Mouse (Mus musculus): ENCODE data around the gene Foxp3. TPM values are rescaled to one million over a fixed set of nuclear protein-coding genes. Genes with fewer than 3 reads are reported as not detected.
A peak's percentile ranks its signal among the peaks of the same experiment; 100 is the strongest.

Gene Foxp3
- under 1 TPM in 1 of 2 experiments, not detected in 1; 0.21 TPM for total RNA-seq (2021)

DNA sequence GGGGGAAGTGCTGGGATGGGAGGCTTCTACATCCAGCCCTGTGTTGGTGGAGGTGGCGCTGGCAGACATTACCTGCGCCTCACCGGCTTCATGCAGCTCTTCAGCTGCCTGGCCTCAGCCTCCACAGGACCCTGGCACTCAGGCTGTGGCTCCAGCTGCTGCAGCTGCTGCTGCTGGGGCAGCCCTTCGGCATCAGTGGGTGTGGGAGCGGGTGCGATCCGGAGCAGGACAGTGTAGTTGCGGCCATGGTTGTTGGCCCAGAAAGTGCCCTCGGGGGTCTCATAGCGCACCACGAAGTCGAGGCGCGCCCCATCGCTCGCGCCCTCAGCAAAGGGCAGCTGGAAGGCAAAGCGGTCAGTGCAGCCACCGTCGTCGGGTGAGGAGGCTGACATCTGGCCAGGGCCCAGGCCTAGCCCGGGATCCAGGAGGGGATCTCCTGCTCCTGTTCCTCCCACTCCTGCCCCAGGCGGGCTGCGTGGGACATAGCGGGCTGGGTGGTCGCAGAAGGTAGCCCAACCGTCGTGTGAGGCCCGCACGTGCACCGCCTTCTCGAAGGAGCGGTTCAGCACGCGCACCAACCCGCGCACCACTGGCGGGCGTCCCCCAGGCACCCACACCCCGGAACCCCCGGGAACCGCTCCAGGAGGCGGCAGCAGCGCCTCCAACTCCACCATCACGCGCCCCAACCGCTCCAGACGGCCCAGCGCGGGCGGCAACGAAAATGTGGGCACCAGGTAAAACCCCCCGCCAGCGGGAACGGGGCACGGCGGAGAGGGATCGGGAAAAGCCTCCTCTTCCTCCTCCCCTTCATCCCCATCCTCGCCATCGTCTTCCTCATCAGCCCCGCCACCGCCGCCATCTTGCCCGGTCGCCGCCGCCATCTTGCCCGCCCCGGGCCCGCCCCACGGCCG, at the start of gene Foxp3:
Gene Foxp3, plus strand, starts transcription at position 469 of the 911 bp plus-strand sequence.
- DNase-seq (ENCODE audit: extremely low spot score in 1 of 2, low spot score in 1 of 2): peak in 1 of 2 experiments; percentile 36

DNA sequence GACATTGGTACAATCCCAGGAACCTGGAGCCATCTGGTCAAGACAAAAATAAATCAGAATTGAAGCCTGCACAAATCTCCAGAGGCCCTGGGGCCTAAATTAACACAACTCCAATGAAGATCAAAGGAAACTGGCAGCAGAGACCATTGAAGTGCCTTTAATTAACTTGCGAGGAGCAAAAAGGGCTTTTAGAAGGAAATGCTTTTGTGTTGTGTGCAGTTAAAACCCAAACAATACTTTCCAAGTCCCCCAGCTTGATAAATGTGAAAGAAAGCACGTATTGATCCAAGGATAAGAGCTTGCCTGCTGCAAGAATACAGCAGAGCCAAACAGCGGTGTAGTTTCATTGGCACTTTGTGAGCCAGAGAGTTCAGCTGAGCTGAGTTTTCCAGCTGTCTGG, 48.5 kb upstream of the Foxp3 start:
- DNase-seq (ENCODE audit: extremely low spot score in 1 of 2, low spot score in 1 of 2): no peak

DNA sequence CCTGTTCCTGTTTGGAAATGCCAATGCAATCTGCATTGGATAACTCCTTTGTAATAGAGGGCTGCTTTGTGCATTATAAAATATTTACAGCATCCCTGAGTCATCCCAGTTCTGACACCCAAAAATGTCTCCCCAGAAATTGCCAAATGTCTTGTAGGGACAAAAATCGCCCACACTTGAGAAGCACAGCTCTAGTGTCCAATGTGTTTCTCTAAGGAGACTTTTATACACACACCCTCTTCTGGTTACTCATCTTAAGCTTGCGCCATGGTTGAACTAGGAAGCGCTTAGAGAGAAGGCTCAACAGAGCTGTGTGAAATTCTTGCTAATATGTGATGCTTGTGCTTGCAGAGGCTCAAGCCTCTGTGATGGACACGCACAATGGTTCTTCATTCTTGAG, 20.0 kb upstream of the Foxp3 start:
- DNase-seq (ENCODE audit: extremely low spot score in 1 of 2, low spot score in 1 of 2): no peak

DNA sequence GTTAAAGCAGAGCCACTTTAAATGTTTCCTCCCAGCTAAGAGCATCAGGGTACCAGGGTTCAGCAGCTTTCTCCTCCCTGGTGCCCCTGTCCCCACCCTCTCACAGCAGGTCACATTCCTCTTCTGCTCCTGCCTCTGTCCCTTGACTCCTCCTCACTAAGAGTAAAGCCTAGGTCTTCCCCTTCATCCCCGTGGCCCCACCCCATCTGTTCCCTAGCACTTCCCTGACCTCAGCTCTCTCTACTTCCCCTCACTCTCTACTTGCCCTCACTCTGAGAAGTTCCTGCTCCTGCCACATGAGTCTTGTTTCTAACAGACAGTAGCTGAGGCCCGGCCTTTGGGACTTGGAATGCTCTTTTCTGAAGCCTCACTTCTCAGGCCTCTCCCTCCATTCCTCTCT, 10.4 kb upstream of the Foxp3 start:
- DNase-seq (ENCODE audit: extremely low spot score in 1 of 2, low spot score in 1 of 2): no peak

DNA sequence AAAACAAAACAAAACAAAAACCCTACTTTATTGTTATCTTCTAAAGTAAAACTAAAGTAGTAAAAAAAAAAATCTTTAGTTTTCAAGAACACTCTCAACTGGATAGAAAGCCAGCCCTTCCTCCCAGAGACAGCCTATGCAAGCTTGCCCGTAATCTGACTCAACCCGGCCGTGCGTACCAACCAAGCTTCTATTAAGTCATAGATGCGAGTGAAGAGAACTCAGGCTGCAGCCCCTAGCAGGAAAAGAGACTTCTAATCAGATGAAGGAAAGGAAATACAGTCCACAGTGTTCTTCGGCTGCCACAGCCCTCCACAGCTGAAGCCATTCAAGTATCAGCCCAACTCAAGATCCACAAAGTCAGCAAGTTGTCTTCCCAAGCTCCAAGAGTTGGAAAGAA, 7.1 kb upstream of the Foxp3 start:
- DNase-seq (ENCODE audit: extremely low spot score in 1 of 2, low spot score in 1 of 2): no peak

DNA sequence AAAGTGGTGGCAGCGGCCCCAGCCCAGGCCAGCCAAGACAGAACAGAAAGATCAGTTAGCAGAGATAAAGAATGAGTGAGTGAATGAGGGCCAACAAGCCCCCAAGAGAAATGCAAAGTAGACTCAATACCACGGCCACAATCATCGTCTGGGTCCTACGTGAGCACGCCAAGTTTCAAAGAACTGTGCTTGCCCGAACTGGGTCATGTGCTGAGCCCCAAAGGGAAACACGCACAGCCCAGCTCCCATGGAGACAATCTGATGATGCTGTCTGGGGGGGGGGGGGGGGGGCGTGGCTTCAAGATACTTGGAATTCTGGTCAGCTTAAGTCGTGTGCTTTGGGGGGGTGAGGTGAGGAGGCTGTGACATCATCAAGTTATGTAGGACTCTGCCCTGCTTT, 6.0 kb upstream of the Foxp3 start:
- no peak for DNase-seq (ENCODE audit: extremely low spot score in 1 of 2, low spot score in 1 of 2)

DNA sequence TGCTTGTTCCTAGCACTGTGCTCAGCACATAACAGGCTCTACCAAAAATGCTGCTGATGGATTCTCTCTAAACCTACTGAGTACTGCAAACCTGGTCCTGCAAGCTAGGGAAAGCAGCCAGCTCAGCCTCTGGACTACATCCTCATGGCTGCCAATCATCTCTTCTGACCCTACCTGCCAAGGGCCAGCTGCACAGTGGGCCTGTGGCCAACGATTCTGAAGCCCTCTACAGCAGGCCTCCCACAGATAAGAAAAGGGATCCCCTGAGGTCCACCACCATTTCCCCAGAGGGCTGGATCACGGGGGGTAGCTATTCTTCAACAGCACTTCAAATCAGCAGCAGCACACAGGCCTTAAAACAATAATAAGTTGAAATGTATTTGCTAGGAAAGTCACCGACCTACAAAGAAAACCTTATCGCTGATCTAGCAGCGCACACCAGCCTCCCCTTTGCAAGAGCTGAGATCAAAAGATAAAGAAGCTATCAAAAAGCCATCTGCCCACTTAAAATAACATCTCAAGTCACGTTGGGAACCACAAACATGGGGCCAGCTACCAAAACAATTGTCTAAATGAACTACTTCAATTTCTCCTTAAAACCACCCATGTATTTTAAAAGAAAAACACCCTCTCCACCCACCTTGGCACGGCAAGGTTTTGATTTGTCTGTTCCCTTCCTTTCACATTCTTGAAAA, 2.8 kb upstream of the Foxp3 start:
- DNase-seq (ENCODE audit: extremely low spot score in 1 of 2, low spot score in 1 of 2): no peak

DNA sequence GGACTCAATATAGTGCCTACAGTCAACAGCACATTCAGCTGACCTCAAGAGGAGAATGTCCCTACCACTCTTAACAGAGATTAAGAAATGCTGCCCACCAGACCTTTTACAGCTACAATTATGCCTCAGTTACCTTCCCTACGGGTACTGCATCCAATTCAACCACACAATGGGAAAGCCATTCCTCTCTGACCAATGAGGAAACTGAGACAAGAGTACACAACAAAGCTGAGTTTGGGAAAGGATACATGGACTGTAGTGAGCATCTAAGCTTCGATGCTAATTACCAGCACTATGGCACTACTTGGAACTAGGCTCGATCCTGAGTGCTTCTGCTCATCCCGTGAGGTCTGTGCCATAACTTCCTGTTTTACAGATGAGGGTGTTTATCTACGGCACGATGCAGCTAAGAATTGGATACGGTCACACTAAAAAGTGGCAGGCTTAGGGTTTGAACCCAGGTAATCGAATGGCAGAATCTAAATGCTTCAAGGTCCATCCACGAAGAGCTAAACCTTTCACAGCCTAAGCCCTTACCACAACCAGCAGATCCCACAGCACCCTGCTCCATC, 1.8 kb upstream of the Foxp3 start:
- DNase-seq (ENCODE audit: extremely low spot score in 1 of 2, low spot score in 1 of 2): no peak

DNA sequence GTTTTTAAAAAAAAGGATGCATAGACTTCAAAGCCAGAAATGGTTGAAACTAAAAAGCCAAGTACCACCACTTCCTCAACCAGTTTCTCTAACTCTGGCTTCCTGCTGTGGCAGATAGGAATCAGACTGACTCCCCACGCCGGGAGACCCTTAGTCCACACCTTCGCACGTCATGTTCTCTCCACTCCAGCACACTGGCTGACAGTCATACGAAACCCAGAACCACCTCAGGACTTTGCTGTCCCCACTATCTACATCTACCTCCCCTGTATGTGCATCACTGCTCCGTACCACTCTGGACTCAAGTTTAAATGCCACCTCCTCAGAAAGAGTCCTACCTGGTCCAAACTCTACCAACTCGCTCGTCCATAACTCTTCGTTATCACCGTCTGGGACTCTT, 978 bp upstream of the Foxp3 start:
- DNase-seq (ENCODE audit: extremely low spot score in 1 of 2, low spot score in 1 of 2): no peak

DNA sequence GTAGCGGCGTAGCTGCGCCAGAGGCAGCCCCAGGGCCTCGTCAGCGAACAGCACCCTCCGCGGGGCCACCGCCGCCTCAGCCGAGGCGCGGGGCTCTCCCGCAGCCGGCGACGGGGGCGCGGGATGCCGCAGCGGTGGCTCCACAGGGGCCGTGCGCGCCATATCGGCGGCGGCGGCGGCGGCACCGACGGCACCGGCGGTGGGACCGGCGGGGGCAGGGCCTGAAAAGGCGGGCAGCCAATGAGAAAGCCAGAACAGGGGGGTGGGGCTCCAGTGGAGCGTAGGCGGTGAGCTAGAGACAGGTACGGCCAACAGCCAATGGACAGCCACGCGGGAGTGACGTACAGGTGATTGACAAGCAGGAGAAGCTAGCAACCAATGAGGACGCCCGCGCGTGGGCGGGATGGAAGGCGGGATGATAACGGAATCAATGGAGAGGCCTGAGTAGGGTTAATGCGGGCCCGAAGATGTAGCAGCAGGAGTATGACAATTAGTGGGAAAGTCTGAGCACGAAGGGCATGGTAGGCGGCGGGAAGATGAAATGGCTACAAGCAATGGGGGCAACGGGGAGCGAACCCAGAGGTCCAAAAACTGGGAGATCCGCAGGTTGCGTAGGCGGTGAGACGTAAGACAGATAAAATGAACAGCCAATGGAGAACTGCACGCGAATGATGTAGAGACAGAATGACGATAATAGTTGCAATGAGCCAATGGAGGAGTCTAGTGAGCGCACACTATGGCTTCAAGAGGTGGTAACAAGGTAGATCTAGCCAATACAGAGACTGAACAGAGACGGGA, 842 bp downstream of the Foxp3 start, which contains the start of gene Ppp1r3f:
Gene Ppp1r3f, minus strand, starts transcription at position 197 of the 798 bp plus-strand sequence.
- peak; percentile 83 to 89 for DNase-seq (ENCODE audit: extremely low spot score in 1 of 2, low spot score in 1 of 2)

DNA sequence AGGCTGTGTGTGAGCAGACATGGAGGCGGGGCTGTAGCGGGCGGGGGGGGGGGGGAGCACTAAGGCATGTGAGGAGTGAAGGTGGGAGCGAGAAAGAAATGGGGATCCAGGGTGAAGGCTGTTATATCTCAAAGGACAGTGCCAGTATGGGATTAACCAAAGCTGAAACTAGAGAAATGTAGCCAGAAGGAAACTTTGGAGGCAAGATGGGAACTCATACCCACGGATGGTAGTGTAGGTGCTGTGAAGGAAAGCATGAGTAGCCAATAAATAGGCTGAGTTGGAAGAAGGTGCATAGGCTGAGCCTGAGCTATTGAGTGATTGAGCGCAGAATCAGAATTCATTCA, 1.4 kb downstream of the Foxp3 start:
- DNase-seq (ENCODE audit: extremely low spot score in 1 of 2, low spot score in 1 of 2): no peak

DNA sequence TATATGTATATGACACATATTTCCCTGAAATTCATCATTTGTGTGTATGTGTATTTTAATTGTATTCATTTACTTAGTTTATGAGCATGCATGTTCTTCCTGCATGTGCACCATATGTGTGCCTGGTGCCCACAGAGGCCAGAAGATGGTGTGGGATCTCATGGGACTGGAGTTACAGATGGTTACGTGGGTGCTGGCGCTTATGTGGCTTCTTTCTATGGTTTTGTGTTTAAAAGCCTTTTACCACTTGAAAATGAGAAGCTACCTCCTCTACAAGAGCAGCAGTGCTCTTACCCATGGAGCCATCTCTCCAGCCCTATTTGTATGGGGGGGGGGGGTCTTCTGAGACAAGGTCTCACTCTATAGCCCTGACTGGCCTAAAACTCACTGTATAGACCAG, 7.7 kb downstream of the Foxp3 start:
- DNase-seq (ENCODE audit: extremely low spot score in 1 of 2, low spot score in 1 of 2): no peak

DNA sequence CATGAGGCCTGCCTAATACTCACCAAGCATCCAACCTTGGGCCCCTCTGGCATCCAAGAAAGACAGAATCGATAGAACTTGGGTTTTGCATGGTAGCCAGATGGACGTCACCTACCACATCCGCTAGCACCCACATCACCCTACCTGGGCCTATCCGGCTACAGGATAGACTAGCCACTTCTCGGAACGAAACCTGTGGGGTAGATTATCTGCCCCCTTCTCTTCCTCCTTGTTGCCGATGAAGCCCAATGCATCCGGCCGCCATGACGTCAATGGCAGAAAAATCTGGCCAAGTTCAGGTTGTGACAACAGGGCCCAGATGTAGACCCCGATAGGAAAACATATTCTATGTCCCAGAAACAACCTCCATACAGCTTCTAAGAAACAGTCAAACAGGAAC, 10.4 kb downstream of the Foxp3 start:
- DNase-seq (ENCODE audit: extremely low spot score in 1 of 2, low spot score in 1 of 2): no peak

DNA sequence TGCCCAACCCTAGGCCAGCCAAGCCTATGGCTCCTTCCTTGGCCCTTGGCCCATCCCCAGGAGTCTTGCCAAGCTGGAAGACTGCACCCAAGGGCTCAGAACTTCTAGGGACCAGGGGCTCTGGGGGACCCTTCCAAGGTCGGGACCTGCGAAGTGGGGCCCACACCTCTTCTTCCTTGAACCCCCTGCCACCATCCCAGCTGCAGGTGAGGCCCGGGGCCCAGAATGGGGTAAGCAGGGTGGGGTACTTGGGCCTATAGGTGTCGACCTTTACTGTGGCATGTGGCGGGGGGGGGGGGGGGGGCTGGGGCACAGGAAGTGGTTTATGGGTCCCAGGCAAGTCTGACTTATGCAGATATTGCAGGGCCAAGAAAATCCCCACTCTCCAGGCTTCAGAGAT, 12.9 kb downstream of the Foxp3 start:
- DNase-seq (ENCODE audit: extremely low spot score in 1 of 2, low spot score in 1 of 2): no peak

DNA sequence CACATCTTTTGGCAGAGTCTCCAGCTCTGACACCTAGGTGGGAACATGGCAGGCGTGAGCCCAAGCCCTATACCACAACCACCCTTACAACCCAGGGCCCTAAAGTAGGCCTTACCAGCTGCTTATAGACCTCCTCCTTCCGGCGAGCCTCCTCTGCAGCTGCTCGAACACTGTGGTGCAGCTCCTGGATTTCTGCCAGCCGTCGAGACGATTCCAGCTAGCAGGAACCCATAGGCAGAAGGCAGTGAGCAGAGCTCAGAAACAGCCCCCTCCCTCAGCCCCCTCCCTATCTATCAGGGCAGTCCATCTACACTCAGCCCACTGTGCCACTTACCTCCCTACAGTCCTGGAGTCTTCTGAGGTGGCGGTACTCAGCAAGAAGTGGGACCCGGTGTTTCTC, 21.9 kb downstream of the Foxp3 start:
- DNase-seq (ENCODE audit: extremely low spot score in 1 of 2, low spot score in 1 of 2): no peak

DNA sequence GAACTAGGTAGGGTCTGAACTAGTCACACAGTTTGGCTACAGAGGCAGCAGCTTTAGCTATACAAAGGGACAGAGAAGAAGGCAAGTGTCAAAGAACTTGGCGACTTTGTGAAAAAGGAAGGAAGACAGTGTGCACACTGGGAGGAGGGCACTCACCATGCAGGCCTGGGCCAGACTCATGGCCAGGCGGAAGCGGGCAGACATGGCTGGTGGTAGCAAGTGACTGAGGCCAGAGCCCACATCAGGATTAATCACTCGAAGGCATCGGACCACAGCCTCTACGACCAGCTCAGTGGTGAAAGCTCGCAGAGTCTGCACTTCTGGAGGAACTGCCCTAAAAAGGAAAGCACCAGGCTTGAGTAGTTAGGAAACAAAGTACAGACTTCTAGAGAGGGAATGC, 30.6 kb downstream of the Foxp3 start:
- DNase-seq (ENCODE audit: extremely low spot score in 1 of 2, low spot score in 1 of 2): no peak

DNA sequence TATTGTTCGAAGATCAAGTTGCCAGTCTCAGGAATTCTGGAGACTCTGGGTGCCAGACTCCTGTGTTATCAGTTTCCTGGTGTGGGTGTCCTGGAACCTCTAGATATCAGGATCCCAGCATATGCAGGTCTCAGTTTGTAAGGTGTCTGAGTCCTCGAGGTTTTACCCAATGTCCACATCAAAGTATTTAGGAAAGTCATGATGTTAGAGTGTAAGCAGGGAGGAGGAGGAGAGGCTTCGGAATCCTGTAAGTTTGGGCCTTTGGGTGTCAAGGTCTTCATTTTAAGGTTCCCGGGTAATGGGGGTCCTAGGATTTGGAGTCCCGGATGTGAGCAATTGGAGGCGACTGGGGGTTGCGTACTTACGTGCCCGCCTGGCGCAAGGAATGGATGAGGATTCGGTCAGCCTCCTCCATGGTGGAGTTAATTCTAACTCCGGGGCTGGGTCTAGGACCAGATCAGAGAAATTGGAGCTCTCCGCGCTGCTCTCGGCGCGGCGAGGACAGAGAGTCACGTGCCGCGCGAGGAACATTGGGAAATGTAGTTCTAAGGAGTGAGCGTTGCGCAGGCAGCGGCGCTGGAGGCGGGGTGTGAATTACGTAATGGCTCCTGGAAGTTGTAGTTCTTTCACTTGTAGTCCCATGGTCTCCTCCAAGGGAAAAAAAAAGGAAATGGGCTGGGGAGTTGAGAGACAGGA, 31.6 kb downstream of the Foxp3 start, which contains the start of gene Ccdc22:
Gene Ccdc22, minus strand, starts transcription at position 639 of the 696 bp plus-strand sequence.
- peak; percentile 54 to 61 for DNase-seq (ENCODE audit: extremely low spot score in 1 of 2, low spot score in 1 of 2)

DNA sequence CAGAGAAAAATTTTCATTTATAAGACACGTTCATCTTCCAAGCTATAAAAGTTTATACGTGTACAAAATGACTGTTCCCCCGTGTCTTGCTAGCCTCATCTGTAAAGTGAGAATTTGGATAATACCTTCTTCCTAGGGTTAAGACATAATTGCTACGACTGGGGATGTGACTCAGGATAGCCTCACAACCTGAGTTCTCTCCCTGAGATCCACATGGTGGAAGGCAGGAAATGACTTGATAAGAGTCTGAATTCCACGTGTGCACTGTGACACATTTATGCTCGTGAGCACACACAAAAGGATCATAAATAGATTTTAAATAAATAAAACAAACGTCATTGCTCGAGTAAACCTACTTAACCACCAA, 32.1 kb downstream of the Foxp3 start:
- DNase-seq (ENCODE audit: extremely low spot score in 1 of 2, low spot score in 1 of 2): no peak

DNA sequence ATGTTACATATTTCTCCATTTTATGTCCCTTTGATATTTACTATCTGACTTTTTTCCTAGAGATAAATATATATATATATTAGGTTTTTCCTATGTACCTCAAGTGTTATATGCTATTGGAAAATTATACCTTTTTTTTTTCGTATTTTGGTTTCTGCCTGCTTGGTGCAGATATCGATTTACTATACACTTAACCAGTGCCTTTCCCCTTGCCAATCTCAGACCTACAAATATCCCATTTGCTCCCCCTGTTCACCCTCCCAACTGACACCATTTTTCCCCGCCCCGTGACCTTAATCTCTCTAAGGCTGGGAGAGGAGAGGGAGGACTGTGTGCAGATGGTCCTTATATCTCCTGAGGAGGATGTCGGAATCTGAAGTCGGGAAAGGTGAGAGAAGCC, 33.3 kb downstream of the Foxp3 start, which contains the start of gene Cacna1f:
Gene Cacna1f, plus strand, starts transcription at position 301 of the 400 bp plus-strand sequence.
- no peak for DNase-seq (ENCODE audit: extremely low spot score in 1 of 2, low spot score in 1 of 2)

DNA sequence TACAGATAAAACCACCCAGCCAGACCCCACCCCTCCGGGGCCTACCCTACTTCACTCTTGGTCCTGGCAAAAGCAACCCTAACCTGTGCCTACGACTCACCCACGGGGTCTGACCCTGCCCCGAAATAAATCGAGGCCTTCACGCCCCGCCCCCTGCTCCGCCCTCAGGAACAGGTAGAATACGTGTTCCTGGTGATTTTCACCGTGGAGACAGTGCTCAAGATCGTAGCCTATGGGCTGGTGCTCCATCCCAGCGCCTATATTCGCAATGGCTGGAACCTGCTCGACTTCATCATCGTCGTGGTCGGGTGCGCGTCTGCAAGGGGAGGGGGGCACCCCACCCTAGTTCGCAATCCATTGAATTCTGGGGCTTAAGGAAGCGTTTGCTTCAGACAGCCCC, 36.6 kb downstream of the Foxp3 start:
- no peak for DNase-seq (ENCODE audit: extremely low spot score in 1 of 2, low spot score in 1 of 2)

Data from layer of hippocampus, postnatal 25 days (tissue).